Mouse (Mus musculus) brain, embryonic 14.5 days (tissue): ENCODE measurements around the gene Apoe.

Source experiments
- CTCF ChIP-seq: fragments of 200-500 bp; IDR thresholded peaks from 2 replicates; pipeline ENCODE4 v1.5.1; 2012; ENCODE audit warnings: inconsistent platforms, mild to moderate bottlenecking, moderate library complexity, borderline replicate concordance; ENCODE audit not compliant: insufficient read depth, insufficient read length; ENCODE audit errors: extremely low read depth
- POLR2A ChIP-seq: fragments of 200-500 bp; IDR thresholded peaks from 2 replicates; pipeline ENCODE4 v1.6.1; 2012; ENCODE audit warnings: mild to moderate bottlenecking, inconsistent platforms, borderline replicate concordance; ENCODE audit not compliant: poor library complexity, insufficient read depth, insufficient read length, severe bottlenecking; ENCODE audit errors: extremely low read depth

DNA sequence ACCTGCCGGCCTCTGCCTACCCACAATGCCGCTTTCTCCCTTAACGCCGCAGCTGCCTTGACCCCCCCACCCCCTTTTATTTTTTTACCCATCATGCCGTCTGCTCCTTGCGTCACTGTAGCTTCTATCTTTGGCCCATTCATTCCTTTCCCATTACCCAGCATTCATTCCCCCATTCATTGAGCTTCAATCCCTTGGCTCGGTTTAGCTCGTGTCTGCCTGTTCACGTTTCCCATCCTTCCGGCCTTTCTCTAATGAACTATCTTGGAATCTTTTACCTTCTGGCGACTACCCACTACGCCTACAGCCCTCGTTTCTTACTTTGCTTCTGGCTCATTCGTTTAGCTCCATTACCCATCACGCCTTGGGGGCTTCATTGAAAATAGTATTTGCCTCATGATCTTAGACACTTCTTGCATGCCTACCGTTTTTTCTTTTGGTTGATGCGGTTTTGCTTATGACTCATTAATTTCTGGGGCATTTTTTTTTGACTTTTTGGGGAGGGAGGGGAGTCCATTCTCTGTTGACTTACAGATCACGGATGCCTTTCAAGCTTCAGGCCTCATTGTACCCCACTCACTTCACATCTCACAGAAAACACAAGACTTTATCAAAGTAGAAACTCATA, 17.2 kb upstream of the Apoe start:
- TF ChIP-seq CTCF (no peak), POLR2A (no peak; the same call in 1 of the 2 replicates)
